Mouse (Mus musculus): Measurements from ENCODE around the gene Adamts2.

Adamts2 gene

DNA sequence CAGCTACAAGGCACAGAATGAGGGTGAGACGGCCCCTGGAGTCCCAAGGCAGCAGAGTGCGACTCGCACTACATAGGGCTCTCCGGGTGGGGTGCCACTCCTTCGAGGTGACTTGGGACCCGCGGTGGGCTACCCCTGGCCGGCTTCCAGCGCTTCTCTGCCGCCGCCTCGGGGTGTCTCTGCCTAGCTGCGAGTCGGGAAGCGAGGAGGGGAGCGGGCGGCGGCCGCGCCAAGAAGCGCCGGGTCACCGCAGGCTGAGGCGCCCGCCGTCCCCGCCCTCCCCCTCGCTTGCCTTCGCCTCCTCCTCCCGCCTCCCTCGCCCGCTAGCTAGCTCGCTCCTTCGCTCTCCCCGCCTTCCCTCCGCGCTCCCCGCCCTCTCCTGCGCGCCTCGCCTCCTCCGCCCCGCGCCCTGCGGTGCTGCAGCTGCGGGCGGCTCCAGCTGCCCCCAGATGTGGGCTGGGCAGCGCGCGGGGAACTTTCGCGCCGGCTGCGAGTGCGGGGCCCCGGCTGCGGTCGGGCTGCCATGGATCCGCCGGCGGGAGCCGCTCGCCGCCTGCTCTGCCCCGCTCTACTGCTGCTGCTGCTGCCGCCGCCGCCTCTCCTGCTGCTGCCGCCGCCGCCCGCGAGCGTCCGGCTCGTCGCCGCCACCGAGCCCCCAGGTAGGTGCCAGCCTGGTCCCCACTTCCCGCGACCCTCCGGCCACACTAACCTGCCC lies at the start of gene Adamts2:
Adamts2 (plus strand) TSS at position 444 of the 715 bp plus-strand sequence.
- peak; percentile 82 to 85 for DNase-seq

DNA sequence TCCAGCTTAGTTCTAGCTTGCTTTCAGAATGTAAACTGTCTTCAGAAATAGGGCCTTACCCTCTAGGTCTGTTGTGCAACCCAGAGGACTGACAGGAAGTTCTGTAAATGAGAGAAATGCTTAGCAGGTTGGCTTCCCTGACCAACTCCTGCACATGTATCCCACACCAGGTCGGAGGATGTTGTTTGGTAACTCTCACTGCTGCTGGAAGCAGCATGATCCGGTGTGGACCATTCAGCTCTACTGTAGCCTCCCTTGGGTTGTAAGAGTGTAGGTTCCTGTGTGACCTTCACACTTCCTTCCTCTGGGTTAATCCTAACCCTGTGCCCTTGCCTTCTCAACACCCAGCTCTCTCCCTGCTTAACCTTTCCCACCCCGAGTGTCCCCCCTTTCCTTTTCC lies 44.8 kb upstream of the Adamts2 start:
- DNase-seq, result no peak

DNA sequence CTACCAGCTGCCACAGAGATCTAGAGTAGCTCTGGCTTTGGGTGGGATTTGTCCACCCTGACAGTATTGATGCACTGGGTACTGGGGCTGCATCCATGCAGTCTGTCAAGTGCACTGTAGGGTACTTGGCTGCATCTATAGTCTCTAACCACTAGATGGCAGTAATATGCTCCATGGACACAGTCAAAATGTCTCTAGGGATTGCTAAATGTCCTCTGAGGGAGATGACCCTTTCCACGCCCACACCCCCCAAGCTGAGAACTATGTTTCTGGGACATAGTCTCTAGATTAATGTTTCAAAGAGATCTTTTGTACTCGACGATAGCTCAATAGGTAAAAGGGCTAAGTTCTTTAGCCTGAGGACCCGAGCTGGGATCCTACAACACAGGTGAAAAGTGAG lies 42.8 kb upstream of the Adamts2 start:
- peak; percentile 25 to 36 for DNase-seq

DNA sequence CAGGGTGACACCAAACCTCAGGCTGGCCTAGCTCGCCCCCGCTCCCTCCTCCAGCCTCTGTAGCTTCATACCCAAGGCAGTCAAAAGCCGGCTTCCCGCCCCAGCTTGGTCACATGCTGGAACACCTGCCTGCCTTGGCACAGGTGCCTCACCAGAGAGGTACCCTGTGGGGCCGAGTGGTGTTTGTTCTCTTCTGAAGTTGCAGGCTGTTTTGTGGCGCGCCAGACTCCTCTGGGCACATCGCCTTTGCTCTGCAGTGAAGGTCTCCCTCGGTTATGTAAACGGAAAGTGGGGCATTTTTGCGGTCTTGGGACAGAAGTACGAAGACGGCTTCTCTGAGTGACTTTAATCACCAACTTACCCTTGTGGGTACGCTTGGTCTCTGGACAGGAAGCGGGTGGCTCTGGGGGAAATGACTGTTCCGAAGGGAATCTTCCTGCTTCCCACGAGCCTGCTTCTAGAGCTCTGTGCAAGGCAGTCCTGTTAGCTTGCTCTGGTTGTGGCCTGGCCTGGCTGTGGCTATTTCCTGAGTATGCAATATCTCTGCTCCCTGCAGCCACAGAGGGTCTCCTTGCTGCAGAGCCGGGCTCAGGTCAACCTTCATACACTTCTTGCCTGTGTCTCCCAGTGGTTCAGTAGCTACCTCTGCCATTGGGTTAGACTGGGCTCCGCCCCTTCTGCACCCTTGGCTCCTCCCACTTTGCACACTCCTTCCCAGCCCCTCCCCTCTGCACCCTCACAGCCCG lies 36.2 kb upstream of the Adamts2 start:
- peak in 1 of 2 experiments; percentile 19 for DNase-seq

DNA sequence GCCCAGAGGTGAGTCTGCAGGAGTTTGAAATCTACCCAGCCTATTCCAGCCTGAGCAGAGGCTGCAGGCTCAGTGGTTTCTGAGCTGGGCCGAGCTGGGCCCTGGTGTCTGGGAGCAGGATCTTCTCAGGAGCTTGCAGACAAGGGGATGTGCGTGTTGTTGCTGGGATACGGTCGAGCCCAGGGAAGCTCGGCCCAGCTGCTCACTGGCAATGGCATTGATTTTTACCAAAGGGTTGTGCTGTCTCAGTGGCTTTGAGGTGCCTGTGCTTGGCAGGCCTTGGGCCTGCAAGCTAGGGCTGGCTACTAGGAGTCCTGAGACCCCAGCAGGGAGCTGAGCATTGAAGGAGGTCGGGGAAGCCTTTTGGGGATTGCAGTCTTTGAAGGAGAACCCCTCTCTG lies 30.4 kb upstream of the Adamts2 start:
- peak; percentile 38 to 59 for DNase-seq

DNA sequence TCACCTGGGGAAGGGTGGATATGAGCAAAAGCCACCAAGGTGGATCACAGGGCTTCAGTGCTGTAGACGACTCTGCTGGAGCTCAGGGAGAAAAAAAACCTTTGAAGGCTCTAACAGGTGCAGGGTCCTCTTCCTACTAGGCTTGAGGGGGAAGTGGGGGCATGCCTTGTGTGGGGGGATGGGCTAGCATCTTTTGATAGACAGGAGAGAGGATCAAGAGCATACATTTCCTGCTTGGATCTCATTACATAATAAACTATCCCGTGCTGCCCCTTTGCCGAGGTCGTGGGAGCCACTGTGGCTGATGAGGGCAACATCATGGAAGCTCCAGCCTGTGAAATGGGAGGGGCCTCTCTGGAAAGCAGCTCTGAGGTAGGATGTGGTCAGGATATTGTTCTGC lies 25.4 kb upstream of the Adamts2 start:
- DNase-seq, result no peak

DNA sequence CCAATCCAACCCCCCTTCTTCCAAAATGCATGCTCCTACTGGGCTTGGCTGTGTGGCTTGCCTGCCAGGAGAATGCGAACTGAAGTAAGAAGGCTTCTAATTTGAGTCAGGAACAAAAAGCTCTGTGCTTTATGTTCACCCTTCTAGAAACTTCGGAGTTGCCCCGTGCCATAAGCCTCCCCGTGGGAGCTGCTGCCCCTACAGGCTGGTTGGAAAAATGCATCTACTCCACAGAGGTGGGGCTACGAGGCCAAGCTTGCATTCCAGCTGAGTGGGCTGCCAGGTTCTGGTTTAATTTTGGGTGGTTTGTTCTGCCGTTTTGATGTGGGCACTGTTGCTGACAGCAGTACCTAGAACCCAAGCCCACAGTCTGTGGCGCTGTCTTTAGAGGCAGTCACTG lies 14.9 kb upstream of the Adamts2 start:
- peak; percentile 79 to 82 for DNase-seq

DNA sequence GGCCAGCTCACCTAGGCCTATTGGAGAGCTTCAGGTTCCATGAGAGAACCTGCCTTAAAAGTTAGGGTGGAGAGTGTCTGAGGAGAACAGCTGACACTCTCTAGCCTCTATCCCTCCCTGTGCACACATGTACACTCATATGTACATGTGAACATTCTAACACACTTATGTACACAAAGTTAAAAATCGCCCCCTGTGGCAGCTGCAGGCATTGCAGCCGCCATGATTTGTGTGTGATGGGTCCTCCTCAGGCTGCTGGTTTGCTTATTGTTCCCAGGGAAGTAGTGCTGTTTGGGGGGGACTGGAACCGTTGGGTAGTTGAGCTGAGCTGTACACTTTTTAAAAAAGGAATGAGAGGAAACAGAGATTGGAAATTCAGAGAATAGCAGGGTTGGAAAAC lies 14.1 kb upstream of the Adamts2 start:
- DNase-seq, result peak; percentile 83 to 88

DNA sequence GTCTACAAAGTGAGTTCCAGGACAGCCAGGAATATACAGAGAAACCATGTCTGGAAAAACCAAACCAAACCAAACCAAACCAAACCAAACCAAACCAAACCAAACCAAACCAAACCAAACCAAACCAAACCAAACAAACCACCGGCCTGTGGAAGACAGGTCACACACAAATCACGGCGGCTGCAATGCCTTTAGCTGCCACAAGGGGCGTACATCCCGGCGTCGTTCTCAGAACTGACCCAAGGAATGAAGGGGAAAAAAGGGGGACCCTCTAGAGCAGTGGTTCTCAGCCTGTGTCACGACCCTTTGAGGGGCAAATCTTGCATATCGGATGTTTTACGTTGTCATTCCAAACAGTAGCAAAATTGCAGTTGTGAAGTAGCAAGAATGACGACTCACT lies 12.8 kb upstream of the Adamts2 start:
- peak; percentile 82 to 89 for DNase-seq

DNA sequence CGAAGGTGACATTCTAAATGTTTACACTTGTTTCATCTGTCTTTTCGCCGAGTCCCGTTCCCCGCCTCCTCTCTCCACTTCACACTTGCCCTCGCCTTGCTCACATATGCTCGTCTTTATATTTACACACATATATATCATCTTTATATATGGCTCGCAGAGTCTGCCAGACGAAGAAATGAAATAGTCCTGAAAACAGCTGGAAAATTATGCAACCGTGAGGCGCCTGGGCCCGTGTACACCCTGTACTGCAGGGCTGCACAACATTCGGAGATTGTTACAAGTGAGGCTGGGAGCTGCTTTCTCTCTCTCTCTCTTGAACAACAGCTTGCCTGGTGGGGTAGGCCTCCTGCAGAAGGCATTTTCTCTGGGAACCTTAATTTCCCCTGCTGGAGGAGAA lies 10.8 kb upstream of the Adamts2 start:
- DNase-seq, result no peak

DNA sequence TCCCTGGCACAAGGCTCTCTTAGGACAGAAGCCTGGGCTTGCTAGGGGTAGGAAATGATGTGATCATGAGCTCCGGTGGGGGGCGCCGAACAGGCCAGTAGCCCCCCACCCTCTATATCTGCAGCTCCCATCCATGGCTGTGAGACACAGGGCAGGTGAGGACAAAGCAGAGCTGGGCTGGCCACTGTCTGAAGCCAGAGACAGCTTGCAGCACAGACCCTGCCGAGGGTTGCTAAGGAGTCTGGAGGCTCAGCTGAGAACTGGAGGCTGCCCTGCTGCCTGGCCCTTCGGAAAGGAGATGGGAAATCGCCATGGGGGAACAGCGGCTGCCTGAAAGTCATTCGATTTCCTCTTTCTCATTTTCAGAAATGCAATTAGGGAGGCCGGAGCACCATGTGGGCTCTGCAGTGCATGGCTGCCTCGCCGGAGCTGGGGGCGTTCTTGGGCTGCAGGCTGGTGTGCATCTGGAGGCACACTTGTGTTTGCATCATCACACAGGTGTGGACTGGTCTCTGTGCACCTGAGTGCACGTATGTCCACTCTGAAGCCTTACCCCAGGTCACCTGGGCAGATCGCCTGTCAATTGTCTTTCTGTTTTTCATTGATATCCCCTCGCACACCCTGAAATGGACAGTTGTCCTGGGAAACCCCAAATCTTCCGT lies 8.9 kb upstream of the Adamts2 start:
- DNase-seq, result peak; percentile 57 to 63

DNA sequence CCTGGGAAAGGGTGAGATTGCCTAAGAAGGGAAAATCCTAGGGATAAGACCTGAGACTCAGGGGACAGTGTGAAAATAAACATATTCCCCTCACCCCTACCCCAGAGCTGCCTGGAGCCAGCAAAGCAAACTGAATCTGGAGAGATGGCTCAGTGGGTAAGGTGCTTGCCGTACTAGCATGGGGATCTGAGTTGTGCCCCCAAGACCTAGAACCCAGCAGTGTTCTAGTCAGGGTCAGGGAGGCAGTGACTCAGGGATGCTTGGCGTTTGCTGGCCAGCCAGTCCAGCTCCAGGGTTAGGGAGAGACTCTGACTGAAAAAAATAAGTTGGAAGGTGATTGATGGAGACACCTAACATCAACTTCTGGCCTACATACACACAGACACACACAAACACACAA lies 5.3 kb upstream of the Adamts2 start:
- no peak for DNase-seq

DNA sequence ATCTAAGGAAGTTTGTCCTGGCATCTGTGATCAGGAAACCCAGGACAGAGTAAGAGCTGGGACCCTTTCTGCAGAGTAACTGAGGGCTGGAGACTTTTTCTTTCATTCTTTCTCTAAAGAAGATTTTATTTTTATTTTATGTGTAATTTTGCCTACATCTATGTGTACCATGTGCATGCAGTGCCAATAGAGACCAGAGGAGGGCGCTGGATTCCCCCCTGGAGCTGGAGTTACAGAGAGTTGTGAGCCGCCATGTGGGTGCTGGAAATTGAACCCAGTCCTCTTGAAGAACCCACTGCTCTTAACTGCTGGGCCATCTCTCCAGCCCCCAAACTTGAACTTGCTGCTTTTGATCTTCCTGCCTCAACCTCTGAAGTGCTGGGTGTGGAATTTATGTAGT lies 2.7 kb upstream of the Adamts2 start:
- DNase-seq, result no peak

DNA sequence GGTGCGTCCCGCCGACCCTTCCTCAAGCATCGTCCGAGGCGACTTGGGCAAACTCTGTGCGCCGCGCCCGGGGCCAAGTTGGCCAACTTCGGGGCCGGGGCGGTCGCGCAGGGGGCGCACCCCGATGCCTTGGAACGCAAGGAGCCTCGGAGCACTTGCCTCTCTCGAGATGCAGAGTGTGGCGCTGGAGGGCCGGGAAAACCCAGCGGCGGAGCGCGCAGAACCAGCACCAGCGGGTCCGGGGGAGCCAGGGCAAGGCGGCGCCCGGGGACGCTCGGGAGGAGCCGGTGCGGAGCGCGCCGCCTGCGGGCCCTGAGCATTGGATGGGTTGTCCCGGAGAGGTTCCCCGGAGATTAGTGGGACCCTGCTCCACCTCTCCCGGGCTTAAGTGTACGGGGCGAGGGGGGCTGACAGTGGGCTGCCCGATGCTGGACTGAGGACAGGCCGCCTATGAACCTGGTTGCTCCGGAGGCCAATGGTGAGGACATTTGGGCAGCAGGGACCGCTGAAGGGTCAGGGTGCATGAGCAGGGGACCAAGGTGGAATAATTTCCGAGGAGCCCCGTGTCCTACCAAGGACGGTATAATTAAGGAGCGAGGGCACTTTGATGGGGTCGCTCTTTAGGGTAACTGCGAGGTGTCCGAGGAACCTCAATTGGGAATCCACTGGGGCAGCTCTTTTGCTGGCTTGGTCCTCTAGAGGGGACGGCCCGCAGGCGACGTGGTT lies 635 bp downstream of the Adamts2 start:
- peak; percentile 69 to 70 for DNase-seq

DNA sequence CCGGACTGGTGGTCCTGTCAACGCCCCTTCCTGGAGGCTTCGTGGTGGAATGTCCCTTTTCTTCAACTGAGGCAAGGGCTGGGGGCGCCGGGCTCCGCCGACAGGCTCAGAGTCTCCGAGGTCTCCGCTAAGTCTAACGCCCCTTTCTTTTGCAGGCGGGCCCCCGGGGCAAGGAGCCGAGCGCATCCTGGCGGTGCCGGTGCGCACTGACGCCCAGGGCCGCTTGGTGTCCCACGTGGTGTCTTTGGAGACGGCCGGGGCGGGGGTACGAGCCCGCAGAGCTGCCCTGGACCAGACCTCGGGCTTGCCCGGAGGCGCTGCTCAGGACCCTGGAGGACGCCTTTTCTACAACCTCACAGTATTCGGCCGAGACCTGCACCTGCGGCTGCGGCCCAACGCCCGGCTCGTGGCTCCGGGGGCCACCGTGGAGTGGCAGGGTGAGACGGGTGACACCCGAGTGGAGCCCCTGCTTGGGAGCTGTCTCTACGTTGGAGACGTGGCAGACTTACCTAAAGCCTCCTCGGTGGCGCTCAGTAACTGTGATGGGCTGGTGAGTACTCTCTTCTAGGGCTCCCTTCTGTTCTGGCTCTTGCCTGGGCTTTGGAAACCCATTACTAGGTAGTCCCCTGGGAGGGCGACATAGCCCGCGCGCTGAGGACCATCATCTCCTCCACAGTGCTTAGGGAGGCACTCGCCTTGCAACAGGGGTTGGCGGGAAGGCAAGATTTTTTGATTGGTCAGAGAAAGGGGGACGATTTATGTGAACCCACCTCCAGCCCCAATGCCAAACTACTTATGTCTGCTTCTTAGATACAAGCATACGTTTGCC lies 1.4 kb downstream of the Adamts2 start:
- DNase-seq, result peak; percentile 81 to 84

DNA sequence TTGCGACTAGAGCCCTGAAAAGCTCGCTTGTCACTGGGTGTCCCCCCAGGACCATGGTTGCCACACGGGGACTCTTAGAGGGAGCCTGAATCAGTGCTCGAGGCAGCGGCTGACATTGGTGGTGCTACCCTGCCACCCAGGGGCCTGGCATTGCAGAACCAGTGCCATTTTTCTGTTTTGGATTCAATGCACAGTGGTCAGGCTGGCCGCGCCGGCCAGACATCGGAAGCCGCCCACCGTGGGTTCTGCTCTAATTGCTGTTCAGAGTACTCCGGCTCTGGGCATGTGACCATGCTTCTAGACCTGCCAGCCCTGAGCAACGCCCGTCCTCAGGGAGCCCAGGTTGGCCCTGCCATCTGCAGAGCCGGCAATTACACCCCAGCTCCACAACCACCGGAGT lies 2.5 kb downstream of the Adamts2 start:
- peak; percentile 60 to 66 for DNase-seq

DNA sequence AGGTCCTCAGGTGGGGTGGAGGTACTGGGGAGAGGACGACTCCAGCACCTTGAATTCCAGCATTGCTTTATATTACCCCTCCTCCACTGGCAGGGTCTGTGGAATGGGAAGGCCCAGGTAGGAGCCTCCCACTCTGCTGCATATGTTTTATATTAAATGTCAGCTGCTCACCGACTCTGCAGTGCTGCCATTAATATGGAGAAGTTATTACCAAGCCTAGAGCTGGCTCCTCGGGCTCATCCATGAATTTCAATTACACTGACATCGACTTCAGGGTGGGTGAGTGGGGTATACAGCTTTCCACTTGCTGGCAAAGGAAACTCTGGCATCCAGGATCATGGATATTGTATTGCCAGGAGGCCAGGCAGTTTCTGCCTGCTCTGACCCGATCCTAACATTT lies 9.3 kb downstream of the Adamts2 start:
- peak in 1 of 2 experiments; percentile 19 for DNase-seq

DNA sequence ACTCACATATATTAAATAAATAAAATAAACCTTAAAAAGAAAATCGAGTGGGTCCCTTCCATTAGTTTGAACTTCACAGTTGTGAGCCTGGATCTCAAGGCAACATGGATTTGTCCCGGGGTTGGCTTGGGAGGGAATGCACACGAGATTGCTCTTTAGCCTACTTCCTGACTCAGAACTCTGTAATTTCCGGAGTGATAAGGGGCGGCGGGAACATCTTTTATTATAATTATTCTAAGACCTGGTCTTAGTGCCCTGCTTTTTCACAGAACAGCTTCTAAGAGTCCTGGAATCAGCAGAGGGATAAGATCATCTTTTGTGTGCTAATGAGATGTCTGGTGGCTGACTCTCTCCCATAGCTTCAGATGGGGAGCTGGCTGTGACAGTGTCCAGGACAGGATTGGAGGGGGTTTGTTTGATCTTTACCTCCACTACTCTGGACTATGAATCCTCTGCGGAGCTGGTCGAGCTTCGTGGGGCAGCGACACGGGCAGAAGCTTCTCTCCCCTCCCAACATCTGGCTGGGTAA lies 15.2 kb downstream of the Adamts2 start:
- DNase-seq, result no peak

DNA sequence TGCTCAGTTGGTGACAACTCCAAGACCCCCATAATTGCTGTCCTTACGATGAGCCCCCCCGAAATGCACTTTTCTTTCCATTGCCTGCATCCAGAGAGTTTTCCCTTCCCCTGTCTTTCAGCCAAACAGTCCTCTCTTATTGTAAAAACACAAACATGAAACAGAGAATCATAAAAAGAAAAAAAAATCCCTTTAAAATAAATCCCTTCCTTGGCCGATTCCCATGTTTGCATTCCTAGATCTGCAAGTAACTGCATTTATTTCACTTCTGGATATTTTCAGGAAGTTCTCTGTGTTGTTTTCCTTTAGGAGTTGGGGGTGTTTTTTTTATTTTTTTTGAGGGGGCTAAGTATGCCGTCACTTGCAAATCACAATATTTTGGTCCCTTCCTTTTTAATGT lies 19.0 kb downstream of the Adamts2 start:
- no peak for DNase-seq

DNA sequence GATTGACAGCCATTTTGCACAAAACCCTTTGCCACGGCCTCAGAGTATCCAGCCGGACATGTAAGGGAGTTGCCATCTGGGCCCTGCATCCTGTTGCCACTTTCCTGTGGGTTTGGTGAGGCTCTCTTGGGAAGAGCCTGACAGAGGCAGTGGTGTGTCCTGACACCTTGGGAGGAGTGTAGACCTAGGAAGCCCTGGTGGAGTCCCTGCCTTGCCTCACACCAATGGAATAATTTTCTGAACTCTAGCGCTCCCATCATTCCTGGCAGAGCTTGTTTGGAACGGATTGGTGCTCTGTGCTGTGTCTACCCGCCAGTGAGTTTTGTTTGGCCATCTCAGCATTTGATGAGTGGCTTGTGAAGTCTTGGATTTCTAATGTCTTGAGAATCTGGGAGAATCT lies 19.5 kb downstream of the Adamts2 start:
- DNase-seq, result no peak

DNA sequence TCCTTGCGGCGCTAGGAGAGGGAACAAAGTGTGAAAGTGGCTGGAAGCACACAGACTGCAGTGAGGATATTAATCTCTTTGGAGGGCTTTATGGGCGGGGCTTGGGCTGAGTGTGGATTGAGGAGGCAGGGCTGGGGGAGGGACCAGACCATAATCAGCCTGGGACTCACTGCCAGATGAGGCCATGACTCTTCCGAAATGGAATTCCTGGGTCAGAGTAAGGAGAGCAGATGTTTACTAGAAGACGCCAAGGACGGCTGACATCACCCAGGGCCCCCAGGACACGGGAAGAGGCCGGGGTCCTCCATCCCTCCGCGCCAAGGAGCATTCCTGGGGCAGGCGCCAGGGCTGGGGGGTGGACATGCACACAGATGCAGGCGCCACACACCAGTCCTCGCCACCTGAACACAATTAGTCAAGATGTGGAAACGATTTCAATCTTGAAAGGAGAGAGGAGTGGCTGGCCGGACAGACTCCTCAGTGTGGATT lies 20.4 kb downstream of the Adamts2 start:
- DNase-seq, result peak in 1 of 2 experiments; percentile 47

DNA sequence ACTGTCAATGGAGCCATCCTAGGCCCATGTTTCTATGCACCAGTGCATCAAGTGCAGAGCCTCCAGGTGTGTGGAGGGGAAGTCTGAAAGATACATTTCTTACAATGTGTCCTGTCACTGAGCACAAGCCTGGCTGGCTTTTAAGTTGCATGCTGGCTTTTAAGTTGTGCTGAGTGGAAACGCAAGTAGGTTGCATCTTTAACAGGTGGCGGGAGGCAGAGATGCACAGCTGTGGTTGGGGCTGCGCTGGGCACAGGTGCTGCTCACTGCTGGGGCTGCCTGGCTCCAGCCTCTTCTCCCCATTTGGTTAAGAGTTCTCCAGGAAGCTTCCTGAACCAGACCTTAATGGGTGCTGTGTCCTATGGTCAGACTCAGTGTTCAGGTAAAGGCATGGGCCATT lies 21.9 kb downstream of the Adamts2 start:
- DNase-seq, result no peak

Measured in cerebellum, postnatal 10 days (tissue).